Mouse (Mus musculus) E14TG2a.4 (cell line): ENCODE measurements around the gene Rpl11.

Experiments
- H3K27me3 ChIP-seq: 2 replicates; pipeline ENCODE4 v1.6.1; 2014; ENCODE audit warnings: low read length, control low read depth; ENCODE audit not compliant: insufficient read depth
- H3K36me3 ChIP-seq: 2 replicates; pipeline ENCODE4 v1.6.1; 2014; ENCODE audit warnings: low read length, control low read depth; ENCODE audit not compliant: insufficient read depth
- H3K4me1 ChIP-seq: replicated peaks from 2 replicates; pipeline ENCODE4 v1.6.1; 2014; ENCODE audit warnings: low read depth, low read length, control low read depth
- H3K4me3 ChIP-seq: replicated peaks from 2 replicates; pipeline ENCODE4 v1.5.1; 2014; ENCODE audit warnings: mild to moderate bottlenecking, low read length
- H3K9me3 ChIP-seq: 2 replicates; pipeline ENCODE4 v1.6.1; 2014; ENCODE audit warnings: low read length, control low read depth
- CTCF ChIP-seq: conservative IDR thresholded peaks from 2 replicates; pipeline ENCODE4 v1.5.1; 2014; ENCODE audit warnings: low read length
- NANOG ChIP-seq: IDR thresholded peaks from 2 replicates; pipeline ENCODE4 v1.6.1; 2014; ENCODE audit warnings: borderline replicate concordance, low read length, mixed read lengths
- POU5F1 ChIP-seq: IDR thresholded peaks from 2 replicates; pipeline ENCODE4 v1.6.1; 2014; ENCODE audit warnings: low read length, borderline replicate concordance

Rpl11 gene

DNA sequence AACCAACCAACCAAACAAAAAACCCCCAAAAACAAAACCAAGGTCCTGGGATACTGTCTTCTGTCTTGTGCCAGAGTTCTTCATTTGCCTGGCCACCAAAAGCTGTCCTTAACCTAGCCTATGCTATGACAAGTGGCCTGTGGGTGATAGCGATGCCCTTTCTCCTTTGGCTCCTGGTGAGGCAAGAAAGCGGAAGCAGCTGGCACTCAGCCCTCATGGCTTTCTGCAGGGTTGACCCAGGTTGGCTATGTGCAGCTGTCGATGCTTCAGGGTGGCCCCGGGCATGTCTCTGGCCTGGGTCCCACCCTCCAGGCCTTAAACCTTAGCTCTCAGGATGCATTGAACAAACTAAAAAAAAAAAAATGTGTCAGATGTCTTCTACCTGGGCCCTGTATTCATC is 38.1 kb upstream of the Rpl11 start:
- Histone ChIP-seq H3K4me3 (no peak overlapping the region), H3K36me3 (no peaks in the 10 kb centered on the region), H3K9me3 (no peaks in the 10 kb centered on the region), H3K27me3 (peaks cover 43% of the 10 kb centered on the region), H3K4me1 (peaks cover 47% of the 10 kb centered on the region)
- TF ChIP-seq CTCF = no peak
- TF ChIP-seq POU5F1 = no peak
- no peak for TF ChIP-seq NANOG

DNA sequence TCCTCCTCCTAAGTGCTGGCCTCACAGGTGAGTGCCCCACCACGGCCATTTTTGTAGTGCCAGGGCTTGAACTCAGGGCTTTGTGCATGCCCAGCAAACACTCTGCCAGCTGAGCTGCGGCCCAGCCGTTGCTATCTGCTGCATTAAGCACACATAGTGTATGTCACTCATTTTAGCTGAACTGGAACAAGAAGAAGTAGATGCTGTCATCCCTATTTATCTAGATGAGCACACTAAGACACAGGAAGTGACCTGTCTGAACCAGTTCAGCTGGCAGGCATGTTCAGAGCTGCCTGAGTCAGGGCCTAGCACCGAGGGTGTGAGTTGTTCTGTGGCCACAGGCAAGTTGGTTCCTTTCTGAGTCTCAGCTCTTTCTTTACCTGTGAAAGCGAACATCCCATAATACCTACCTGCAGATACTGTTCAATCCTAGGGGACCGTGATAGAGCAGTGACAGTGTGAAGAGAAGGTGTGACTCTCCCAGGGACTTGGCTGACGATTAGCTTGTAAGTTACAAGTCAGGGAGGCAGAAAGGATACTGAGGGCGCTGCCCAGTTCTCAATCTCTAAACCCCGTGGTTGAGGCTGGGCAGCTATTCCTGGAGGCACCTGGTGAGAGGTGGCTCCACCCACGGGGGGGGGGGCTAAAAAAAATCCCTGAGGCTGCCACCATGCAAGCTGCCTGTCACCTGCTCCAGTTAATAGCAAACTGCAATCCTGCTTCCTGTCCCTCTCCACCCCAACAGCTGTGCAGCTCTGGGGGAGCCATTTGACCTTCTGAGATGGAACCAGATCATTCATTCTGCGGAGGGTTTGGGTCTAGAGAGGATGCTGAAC is 36.7 kb upstream of the Rpl11 start:
- Histone ChIP-seq H3K36me3 (no peaks in the 10 kb centered on the region), H3K4me1 (peaks cover 35% of the 10 kb centered on the region), H3K4me3 (no peak overlapping the region), H3K9me3 (no peaks in the 10 kb centered on the region), H3K27me3 (peaks cover 37% of the 10 kb centered on the region)
- TF ChIP-seq CTCF (no peak), POU5F1 (no peak), NANOG (no peak)

GRCm38 (mm10) chr4:136088971-136089747 is 35.9 kb upstream of the Rpl11 start:
- 0 out of 2 replicates have a peak overlapping the region, but pooled peaks have one; percentile 32 for H3K4me3 ChIP-seq
- TF ChIP-seq CTCF (no peak), NANOG (peak; percentile 99), POU5F1 (no peak)
- H3K9me3 ChIP-seq = no peaks in the 10 kb centered on the region
- H3K27me3 ChIP-seq = peaks cover 36% of the 10 kb centered on the region
- H3K36me3 ChIP-seq = no peaks in the 10 kb centered on the region
- H3K4me1 ChIP-seq = peaks cover 35% of the 10 kb centered on the region

DNA sequence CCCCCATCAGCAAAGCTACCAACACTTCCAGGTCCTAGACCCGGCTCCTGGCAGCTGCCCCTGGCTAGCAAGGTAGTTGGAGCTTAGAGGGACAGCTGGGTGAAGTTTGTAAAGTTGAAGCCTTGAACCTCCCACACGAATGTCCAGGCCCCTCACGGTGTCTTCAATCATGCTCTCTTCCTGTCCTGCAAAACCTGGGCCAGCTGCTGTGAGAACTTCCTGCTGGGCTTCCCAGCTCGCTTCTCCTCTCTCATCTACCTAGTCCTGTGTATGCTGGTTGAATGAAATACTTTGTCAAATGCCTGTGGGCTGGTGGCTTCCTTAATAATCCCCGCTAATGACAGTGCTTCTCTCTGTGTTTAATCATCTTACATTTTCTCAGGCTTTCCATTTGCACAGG is 35.1 kb upstream of the Rpl11 start:
- H3K9me3 ChIP-seq = no peaks in the 10 kb centered on the region
- peaks cover 37% of the 10 kb centered on the region for H3K4me1 ChIP-seq
- peaks cover 37% of the 10 kb centered on the region for H3K27me3 ChIP-seq
- 0 out of 2 replicates have a peak overlapping the region, but pooled peaks have one; percentile 32 for H3K4me3 ChIP-seq
- no peaks in the 10 kb centered on the region for H3K36me3 ChIP-seq
- no peak for TF ChIP-seq POU5F1
- TF ChIP-seq NANOG = no peak
- TF ChIP-seq CTCF = no peak

DNA sequence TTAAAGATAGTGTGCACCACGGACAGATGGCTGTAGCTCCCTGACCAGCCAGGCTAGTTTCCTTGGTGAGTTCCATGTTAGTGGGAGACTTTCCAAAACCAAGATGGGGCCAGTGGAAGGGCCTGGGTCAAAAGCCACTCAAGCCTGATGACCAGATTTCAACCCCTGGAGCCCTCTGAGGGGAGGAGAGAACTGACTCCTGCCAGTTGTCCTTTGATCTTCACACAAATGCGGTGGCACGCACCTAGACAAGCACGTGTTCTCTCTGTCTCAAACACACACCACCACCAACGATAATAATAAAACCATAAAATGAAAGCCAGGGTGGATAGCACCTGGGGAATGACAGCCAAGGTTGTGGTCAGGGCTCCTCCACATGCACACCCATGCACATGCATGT is 34.0 kb upstream of the Rpl11 start:
- peaks cover 46% of the 10 kb centered on the region for H3K27me3 ChIP-seq
- peaks cover 48% of the 10 kb centered on the region for H3K4me1 ChIP-seq
- no peak overlapping the region for H3K4me3 ChIP-seq
- H3K36me3 ChIP-seq = no peaks in the 10 kb centered on the region
- no peaks in the 10 kb centered on the region for H3K9me3 ChIP-seq
- TF ChIP-seq NANOG = no peak
- no peak for TF ChIP-seq CTCF
- no peak for TF ChIP-seq POU5F1

DNA sequence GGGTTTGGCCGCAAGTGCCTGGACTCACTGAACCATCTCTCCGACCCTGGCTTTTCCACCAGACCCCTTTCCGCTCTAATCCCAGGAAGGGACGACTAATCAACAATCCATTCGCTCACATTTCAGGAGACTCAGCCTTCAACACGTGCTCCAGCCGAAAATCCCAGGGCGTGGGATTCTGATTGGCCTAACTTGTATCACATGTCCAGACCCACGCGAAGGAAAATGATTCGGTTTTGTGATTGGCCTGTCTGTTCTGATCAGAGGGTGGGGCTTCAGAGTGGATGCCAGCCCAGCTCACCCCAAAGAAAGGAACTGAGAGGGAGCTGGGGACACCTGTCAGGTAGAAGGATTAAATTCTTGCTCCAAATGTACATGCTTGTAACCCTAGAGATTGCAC is 31.6 kb upstream of the Rpl11 start:
- TF ChIP-seq CTCF = no peak
- TF ChIP-seq POU5F1 = no peak
- no peak for TF ChIP-seq NANOG
- H3K9me3 ChIP-seq = no peaks in the 10 kb centered on the region
- H3K4me1 ChIP-seq = peaks cover 58% of the 10 kb centered on the region
- peaks cover 67% of the 10 kb centered on the region for H3K27me3 ChIP-seq
- H3K36me3 ChIP-seq = no peaks in the 10 kb centered on the region
- H3K4me3 ChIP-seq = peak overlapping the region; percentile 35; the same call in 1 of the 2 replicates

GRCm38 (mm10) chr4:136083269-136084105 is 30.3 kb upstream of the Rpl11 start:
- Histone ChIP-seq H3K36me3 (no peaks in the 10 kb centered on the region), H3K4me3 (no peak overlapping the region), H3K9me3 (no peaks in the 10 kb centered on the region), H3K4me1 (peaks cover 44% of the 10 kb centered on the region), H3K27me3 (peaks cover 72% of the 10 kb centered on the region)
- TF ChIP-seq CTCF (no peak), NANOG (no peak), POU5F1 (no peak)
